Mouse (Mus musculus) megakaryocyte, embryonic 14.5 days (primary cell): ENCODE measurements around the gene Slc35g3. TPM values are rescaled to one million over a fixed set of nuclear protein-coding genes. Genes with fewer than 3 reads are reported as not detected.

Source experiments
- H3K27me3 ChIP-seq: replicated peaks from 2 replicates; pipeline ENCODE3; 2012; ENCODE audit warnings: inconsistent platforms
- H3K36me3 ChIP-seq: replicated peaks from 2 replicates; pipeline ENCODE3; 2012; ENCODE audit warnings: low read length, inconsistent platforms, mixed read lengths
- H3K4me1 ChIP-seq: 2 replicates; pipeline ENCODE4 v1.6.1; 2012; ENCODE audit warnings: inconsistent platforms
- H3K4me3 ChIP-seq: replicated peaks from 2 replicates; pipeline ENCODE3; 2012; ENCODE audit warnings: moderate library complexity, mild to moderate bottlenecking, inconsistent platforms
- H3K9me3 ChIP-seq: 2 replicates; pipeline ENCODE4 v1.6.1; 2012; ENCODE audit warnings: inconsistent platforms
- FLI1 ChIP-seq: IDR thresholded peaks from 2 replicates; pipeline ENCODE4 v1.6.1; 2012; ENCODE audit warnings: low read length, inconsistent platforms, mixed read lengths
- GATA1 ChIP-seq: IDR thresholded peaks from 3 replicates; pipeline ENCODE4 v1.6.1; 2012; ENCODE audit warnings: mixed read lengths, low read length, inconsistent platforms, borderline replicate concordance
- polyA plus RNA-seq: library from polyadenylated mRNA; stranded (reverse); fragments of >175 nt; gene quantifications from 2 replicates; pipeline ENCODE4 v1.2.3, GENCODE M21; 2012; ENCODE audit warnings: low replicate concordance; ENCODE audit not compliant: insufficient read depth

The Slc35g3 gene
- polyA plus RNA-seq, 1 experiment, result not detected

GRCm38 (mm10) chr11:69789431-69789830 is 27.7 kb upstream of the Slc35g3 start:
- Histone ChIP-seq H3K27me3 (peaks cover 24% of the 10 kb centered on the region), H3K36me3 (no peaks in the 10 kb centered on the region), H3K4me1 (peaks cover 19% of the 10 kb centered on the region), H3K9me3 (no peaks in the 10 kb centered on the region), H3K4me3 (no peak overlapping the region)
- no peak for TF ChIP-seq FLI1

DNA sequence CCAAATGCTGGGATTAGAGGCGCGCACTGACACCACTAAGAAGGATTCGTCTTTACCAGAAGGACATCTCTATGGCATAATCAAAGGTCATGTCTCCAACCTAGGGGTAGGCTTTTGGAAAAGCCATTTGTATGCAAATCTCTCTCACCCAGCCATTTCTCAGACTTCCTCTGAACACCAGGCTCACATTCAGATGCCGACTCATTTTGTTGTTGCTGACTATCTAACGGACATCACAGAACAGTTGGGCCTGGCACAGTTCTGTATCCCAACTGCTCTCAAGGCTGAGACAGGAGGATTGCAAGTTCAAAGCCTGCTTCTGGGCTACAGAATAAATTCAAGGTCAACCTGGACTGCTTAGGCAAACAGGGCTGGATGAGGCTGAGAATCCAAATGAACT is 25.5 kb upstream of the Slc35g3 start:
- Histone ChIP-seq H3K27me3 (peaks cover 17% of the 10 kb centered on the region), H3K9me3 (no peaks in the 10 kb centered on the region), H3K4me1 (peaks cover 13% of the 10 kb centered on the region), H3K36me3 (no peaks in the 10 kb centered on the region), H3K4me3 (no peak overlapping the region)
- no peak for TF ChIP-seq FLI1
- no peak for TF ChIP-seq GATA1

- Histone ChIP-seq H3K4me1 (peaks cover 17% of the 10 kb centered on the region), H3K36me3 (no peaks in the 10 kb centered on the region), H3K9me3 (no peaks in the 10 kb centered on the region), H3K4me3 (peak overlapping the region; percentile 79), H3K27me3 (peaks cover 31% of the 10 kb centered on the region)
- TF ChIP-seq FLI1, result no peak
- TF ChIP-seq GATA1, result no peak
These were observed 23.1 kb upstream of the Slc35g3 start for GRCm38 (mm10) chr11:69784793-69785272.

- TF ChIP-seq FLI1, result no peak
- TF ChIP-seq GATA1, result no peak
- Histone ChIP-seq H3K4me3 (no peak overlapping the region), H3K9me3 (no peaks in the 10 kb centered on the region), H3K27me3 (peaks cover 54% of the 10 kb centered on the region), H3K36me3 (peaks cover 2% of the 10 kb centered on the region), H3K4me1 (peaks cover 19% of the 10 kb centered on the region)
These were observed 20.1 kb upstream of the Slc35g3 start for GRCm38 (mm10) chr11:69781828-69782227.

DNA sequence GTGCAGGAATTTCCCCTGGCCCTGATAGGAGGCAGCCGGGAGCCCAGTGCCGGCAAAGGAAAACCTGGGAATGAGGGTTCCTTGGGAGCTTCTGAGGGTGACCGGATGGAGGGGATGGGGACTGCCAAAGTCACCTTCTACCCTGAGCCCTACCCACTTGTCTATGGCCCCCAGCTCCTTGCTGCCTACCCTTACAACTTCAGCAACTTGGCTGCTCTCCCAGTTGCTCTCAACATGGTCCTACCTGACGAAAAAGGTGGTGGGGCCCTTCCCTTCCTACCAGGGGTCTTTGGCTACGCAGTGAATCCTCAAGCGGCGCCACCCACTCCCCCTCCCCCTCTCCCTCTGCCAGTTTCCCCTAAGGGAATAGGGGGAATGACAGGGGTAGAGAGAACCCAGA is 17.2 kb upstream of the Slc35g3 start:
- Histone ChIP-seq H3K4me1 (peaks cover 31% of the 10 kb centered on the region), H3K36me3 (peaks cover 5% of the 10 kb centered on the region), H3K4me3 (no peak overlapping the region), H3K27me3 (peaks cover 72% of the 10 kb centered on the region), H3K9me3 (no peaks in the 10 kb centered on the region)
- TF ChIP-seq FLI1 (no peak), GATA1 (no peak)

DNA sequence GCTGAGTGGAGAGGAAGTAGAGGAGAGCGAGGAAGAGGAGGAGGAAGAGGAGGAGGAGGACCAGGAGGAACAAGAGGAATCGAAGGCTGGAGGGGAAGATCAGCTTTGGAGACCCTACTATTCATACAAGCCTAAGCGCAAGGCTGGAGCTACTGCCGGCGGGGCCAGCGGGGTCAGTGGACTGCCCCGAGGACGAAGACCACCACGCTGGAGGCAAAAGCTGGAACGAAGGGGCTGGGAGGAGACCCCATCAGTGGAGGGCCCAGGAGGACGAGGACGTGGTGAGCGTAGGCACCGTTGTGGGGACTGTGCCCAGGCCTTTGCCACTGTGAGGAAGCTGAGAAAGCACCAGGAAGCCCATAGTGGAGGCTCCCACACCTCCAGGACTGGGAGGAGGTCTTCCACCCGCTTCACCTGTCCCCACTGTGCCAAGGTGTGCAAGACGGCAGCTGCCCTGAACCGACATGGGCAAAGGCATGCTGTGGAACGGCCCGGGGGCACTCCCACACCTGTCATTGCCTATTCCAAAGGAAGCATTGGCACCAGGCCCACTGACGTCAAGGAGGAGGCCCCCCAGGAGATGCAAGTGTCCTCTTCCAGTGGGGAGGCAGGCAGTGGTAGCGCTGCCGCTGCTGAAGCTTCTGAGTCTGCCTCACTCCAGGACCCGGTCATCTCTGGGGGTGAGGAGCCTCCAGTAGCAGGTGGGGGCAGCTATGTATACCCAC is 16.7 kb upstream of the Slc35g3 start:
- peaks cover 36% of the 10 kb centered on the region for H3K4me1 ChIP-seq
- H3K4me3 ChIP-seq, result no peak overlapping the region
- peaks cover 5% of the 10 kb centered on the region for H3K36me3 ChIP-seq
- no peaks in the 10 kb centered on the region for H3K9me3 ChIP-seq
- H3K27me3 ChIP-seq, result peaks cover 73% of the 10 kb centered on the region
- TF ChIP-seq GATA1, result no peak
- TF ChIP-seq FLI1, result no peak

DNA sequence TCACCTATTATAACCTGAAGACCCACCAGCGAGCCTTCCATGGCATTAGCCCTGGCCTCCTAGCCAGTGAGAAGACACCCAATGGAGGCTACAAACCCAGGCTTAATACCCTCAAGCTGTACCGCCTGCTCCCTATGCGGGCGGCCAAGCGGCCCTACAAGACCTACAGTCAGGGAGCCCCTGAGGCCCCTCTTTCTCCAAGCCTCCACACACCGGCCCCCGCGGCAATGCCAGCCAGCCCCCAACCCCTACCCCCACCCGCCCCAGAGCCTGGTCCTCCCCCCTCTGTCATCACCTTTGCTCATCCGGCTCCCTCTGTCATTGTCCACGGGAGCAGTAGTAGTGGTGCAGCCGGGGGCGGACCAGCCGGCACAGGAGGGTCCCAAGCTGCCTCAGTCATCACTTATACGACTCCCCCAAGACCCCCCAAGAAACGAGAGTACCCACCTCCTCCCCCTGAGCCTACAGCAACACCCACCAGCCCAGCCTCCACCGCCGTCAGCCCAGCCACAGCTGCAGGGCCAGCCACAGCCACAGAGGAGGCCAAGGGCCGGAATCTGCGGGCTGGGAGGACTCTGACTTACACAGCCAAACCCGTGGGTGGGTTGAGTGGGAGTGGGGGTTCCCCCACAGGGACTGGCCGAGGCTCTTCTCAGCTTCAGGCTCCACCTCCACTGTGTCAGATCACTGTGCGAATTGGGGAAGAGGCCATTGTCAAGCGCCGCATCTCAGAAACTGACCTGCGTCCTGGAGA is 15.9 kb upstream of the Slc35g3 start:
- Histone ChIP-seq H3K9me3 (no peaks in the 10 kb centered on the region), H3K4me1 (peaks cover 41% of the 10 kb centered on the region), H3K27me3 (peaks cover 75% of the 10 kb centered on the region), H3K36me3 (peaks cover 5% of the 10 kb centered on the region), H3K4me3 (no peak overlapping the region)
- TF ChIP-seq FLI1 (no peak), GATA1 (no peak)

DNA sequence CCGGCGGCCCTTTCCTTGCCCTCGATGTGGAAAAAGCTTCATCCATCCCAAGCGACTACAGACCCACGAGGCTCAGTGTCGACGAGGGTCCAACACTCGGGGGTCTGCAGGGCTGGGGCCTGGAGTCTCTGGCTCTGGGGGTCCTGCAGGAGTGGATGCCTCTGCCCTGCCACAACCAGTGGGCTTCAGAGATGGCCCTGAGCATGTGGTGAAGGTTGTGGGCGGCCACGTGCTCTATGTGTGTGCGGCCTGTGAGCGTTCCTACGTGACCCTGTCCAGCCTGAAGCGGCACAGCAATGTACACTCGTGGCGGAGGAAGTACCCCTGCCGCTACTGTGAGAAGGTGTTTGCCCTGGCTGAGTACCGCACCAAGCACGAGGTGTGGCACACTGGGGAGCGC is 14.7 kb upstream of the Slc35g3 start:
- peaks cover 65% of the 10 kb centered on the region for H3K27me3 ChIP-seq
- peaks cover 41% of the 10 kb centered on the region for H3K4me1 ChIP-seq
- no peaks in the 10 kb centered on the region for H3K9me3 ChIP-seq
- no peak overlapping the region for H3K4me3 ChIP-seq
- peaks cover 5% of the 10 kb centered on the region for H3K36me3 ChIP-seq
- no peak for TF ChIP-seq GATA1

GRCm38 (mm10) chr11:69775716-69776115 is 13.9 kb upstream of the Slc35g3 start:
- Histone ChIP-seq H3K4me3 (no peak overlapping the region), H3K4me1 (peaks cover 39% of the 10 kb centered on the region), H3K9me3 (no peaks in the 10 kb centered on the region), H3K27me3 (peaks cover 64% of the 10 kb centered on the region), H3K36me3 (peaks cover 5% of the 10 kb centered on the region)
- TF ChIP-seq GATA1 (no peak), FLI1 (no peak)

- H3K9me3 ChIP-seq, result no peaks in the 10 kb centered on the region
- H3K27me3 ChIP-seq, result peaks cover 61% of the 10 kb centered on the region
- H3K4me1 ChIP-seq, result peaks cover 38% of the 10 kb centered on the region
- H3K4me3 ChIP-seq, result peak overlapping the region; percentile 28
- peaks cover 5% of the 10 kb centered on the region for H3K36me3 ChIP-seq
- no peak for TF ChIP-seq GATA1
- TF ChIP-seq FLI1, result no peak
These were observed 13.2 kb upstream of the Slc35g3 start for GRCm38 (mm10) chr11:69774961-69775360.
